Mouse (Mus musculus) spleen, adult 2 months (tissue): ENCODE results near the gene Pdxk. TPM values are rescaled to one million over a fixed set of nuclear protein-coding genes. Genes with fewer than 3 reads are reported as not detected.
A peak's percentile ranks its signal among the peaks of the same experiment; 100 is the strongest.

Experiments
- DNase-seq, 2 experiments: peaks; one replicate each; pipeline versions ENCODE4 v3.0.0 to v3.0.0-alpha.2; 2012 to 2021; ENCODE audit warnings: low spot score in 2 of 2, low read depth in 1 of 2
- H3K27ac ChIP-seq: fragments of 200-500 bp; 2 replicates; pipeline ENCODE4 v1.5.1; 2012; ENCODE audit warnings: low read length, inconsistent platforms; ENCODE audit not compliant: insufficient read depth
- H3K27me3 ChIP-seq: fragments of 200-500 bp; 2 replicates; pipeline ENCODE4 v1.6.1; 2012; ENCODE audit warnings: mild to moderate bottlenecking, moderate library complexity, low read length, inconsistent platforms; ENCODE audit not compliant: control insufficient read depth, insufficient read depth
- H3K36me3 ChIP-seq: fragments of 200-500 bp; 2 replicates; pipeline ENCODE4 v1.6.1; 2012; ENCODE audit warnings: mild to moderate bottlenecking, low read length, inconsistent platforms; ENCODE audit not compliant: control insufficient read depth, insufficient read depth
- H3K4me1 ChIP-seq: fragments of 200-500 bp; 2 replicates; pipeline ENCODE4 v1.6.1; 2011; ENCODE audit warnings: inconsistent platforms; ENCODE audit not compliant: control insufficient read depth, insufficient read depth, insufficient read length
- H3K4me3 ChIP-seq: fragments of 200-500 bp; 2 replicates; pipeline ENCODE4 v1.5.1; 2011; ENCODE audit warnings: mild to moderate bottlenecking, inconsistent platforms; ENCODE audit not compliant: insufficient read depth, insufficient read length; ENCODE audit errors: extremely low read depth
- CTCF ChIP-seq: fragments of 200-500 bp; IDR thresholded peaks from 2 replicates; pipeline ENCODE4 v1.5.1; 2011; ENCODE audit warnings: mild to moderate bottlenecking, inconsistent platforms; ENCODE audit not compliant: insufficient read depth, insufficient read length, insufficient replicate concordance; ENCODE audit errors: extremely low read depth
- POLR2A ChIP-seq: fragments of 200-500 bp; IDR thresholded peaks from 2 replicates; pipeline ENCODE4 v1.6.1; 2011; ENCODE audit warnings: low read depth, low read length, inconsistent platforms
- WGBS: fragments of 180-500 bp; shearing (Covaris S2); methylation state at CpG from one replicate; pipeline ENCODE4 v1.1.7; 2018; 5-methylcytosine and 5-hydroxymethylcytosine counted together
- polyA plus RNA-seq: library from polyadenylated mRNA; depleted of rRNA; stranded (reverse); fragments of >200 nt; gene quantifications from 2 replicates; pipeline ENCODE4 v1.2.3, GENCODE M21; 2012

The Pdxk gene
- polyA plus RNA-seq, 1 experiment, result 13.6 TPM

DNA sequence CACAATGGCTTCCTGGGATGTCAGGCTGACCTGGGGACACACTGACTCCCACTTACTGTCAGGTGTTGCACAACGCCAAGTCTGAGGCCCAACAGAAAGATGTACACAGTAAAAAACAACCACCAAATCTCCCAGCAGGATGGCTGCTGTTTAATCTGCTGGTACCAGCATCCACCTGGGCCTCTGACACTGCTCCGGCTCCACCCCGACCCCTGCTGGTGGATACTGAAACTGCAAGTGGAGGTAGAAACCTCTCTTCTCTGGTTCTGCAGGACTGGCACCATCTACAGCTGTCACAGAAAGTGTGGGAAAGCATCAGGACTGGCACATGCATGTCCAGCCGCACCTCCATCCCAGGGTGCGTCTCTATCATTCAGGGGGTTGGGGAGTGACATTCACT lies 26.7 kb downstream of the Pdxk start:
- TF ChIP-seq POLR2A (no peak), CTCF (peak; percentile 90; the same call in 1 of the 2 replicates)
- Histone ChIP-seq H3K27me3 (no peaks in the 10 kb centered on the region), H3K4me3 (no peak overlapping the region), H3K36me3 (peaks cover 3% of the 10 kb centered on the region; the same call in 1 of the 2 replicates), H3K4me1 (no peaks in the 10 kb centered on the region), H3K27ac (no peak overlapping the region)
- DNase-seq, result peak; percentile 29 to 80
- whole genome bisulfite sequencing, result 20% methylated on average over 5 of the region's 5 CpGs

DNA sequence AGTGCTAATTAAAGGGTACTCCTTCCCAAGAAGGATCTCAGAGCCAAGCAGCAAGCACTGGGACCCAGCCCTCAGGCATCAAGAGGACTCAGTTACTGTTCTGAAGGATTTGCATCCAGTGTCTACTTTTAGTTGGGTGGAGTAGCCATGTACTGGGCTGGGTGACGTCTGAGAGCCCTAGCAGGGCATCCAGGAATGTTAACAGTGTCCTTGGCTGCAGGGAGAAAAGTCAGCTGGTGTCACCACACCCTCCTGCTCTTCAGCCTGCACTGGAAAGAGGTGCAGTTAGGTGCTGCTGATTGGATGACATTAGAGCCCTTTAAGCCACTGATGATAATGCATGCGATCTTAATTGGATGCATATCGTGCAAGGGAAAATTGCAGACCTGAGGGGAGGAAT lies 31.9 kb downstream of the Pdxk start:
- WGBS, result 86% methylated on average over 3 of the region's 3 CpGs
- TF ChIP-seq CTCF (no peak), POLR2A (no peak)
- Histone ChIP-seq H3K27ac (no peak overlapping the region), H3K27me3 (no peaks in the 10 kb centered on the region), H3K36me3 (no peaks in the 10 kb centered on the region), H3K4me3 (no peak overlapping the region), H3K4me1 (no peaks in the 10 kb centered on the region)
- DNase-seq, result no peak

DNA sequence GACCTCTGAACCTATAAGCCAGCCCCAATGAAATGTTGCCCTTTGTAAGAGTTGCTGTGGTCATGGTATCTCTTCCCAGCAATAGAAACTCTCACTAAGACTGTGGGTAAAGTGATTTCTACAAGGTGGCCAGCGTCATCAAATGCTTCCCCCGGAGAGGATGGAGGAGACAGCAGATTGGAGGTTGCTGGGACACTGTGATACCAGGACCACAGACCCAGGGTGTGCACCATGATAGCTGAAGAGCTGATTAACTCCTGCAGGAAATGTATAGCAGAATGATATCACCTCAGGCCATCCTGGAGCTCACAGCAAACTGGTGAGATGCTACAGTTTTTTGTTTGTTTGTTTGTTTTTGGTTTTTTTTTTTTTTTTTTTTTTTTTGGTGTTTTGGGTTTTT lies 35.0 kb downstream of the Pdxk start:
- Histone ChIP-seq H3K27me3 (no peaks in the 10 kb centered on the region), H3K27ac (no peak overlapping the region), H3K4me1 (peaks cover 7% of the 10 kb centered on the region; the same call in 1 of the 2 replicates), H3K4me3 (no peak overlapping the region), H3K36me3 (0 out of 2 replicates have a peak, but pooled peaks cover 1% of the 10 kb centered on the region)
- TF ChIP-seq POLR2A, result no peak
- TF ChIP-seq CTCF, result no peak
- 88% methylated on average over 2 of the region's 2 CpGs for WGBS
- DNase-seq, result no peak

DNA sequence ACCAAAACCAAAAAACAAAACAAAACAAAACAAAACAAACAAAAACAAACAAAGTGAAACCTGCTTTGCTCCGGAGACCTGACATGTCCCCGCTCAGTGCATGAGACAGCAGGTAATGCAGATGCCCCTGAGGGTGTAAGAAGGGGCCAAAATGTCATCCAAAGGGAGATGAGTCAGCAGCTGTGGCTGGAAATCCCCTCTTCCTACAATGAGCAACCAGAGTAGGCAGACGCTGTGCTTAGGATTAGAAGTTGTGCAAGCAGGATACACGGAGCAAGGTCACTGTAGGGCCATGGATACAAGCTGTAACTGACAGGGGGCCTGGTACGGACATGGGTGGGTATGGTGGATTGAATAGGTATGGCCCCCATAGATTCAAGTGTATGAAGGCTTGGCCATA lies 35.6 kb downstream of the Pdxk start:
- Histone ChIP-seq H3K4me1 (peaks cover 7% of the 10 kb centered on the region; the same call in 1 of the 2 replicates), H3K4me3 (no peak overlapping the region), H3K36me3 (0 out of 2 replicates have a peak, but pooled peaks cover 1% of the 10 kb centered on the region), H3K27ac (no peak overlapping the region), H3K27me3 (no peaks in the 10 kb centered on the region)
- no peak for TF ChIP-seq POLR2A
- no peak for TF ChIP-seq CTCF
- WGBS, result 79% methylated on average over 5 of the region's 5 CpGs
- no peak for DNase-seq

DNA sequence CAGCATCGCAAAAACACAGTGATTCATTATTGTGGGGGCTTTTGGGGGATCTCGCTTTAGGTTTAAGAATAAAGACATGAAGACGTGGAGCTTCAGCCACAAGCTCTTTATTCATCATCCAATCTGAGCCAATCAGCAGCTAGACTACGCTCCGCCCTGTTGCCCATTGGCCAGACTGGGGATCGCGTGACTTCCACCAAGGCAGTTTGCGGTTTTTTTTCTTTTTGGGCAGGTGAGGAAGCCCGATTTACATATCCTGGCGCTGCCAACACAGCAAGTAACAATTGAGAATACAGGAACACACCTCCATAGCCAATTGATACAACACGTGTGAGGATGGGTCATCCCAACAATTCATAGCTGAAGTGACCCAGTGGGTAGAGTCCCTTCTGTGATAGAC lies 36.7 kb downstream of the Pdxk start:
- H3K27me3 ChIP-seq, result no peaks in the 10 kb centered on the region
- H3K4me1 ChIP-seq, result peaks cover 7% of the 10 kb centered on the region; the same call in 1 of the 2 replicates
- DNase-seq, result no peak
- WGBS, result 95% methylated on average over 11 of the region's 11 CpGs
- 0 out of 2 replicates have a peak, but pooled peaks cover 1% of the 10 kb centered on the region for H3K36me3 ChIP-seq
- no peak for TF ChIP-seq CTCF
- no peak for TF ChIP-seq POLR2A
- H3K4me3 ChIP-seq, result no peak overlapping the region
- H3K27ac ChIP-seq, result no peak overlapping the region

DNA sequence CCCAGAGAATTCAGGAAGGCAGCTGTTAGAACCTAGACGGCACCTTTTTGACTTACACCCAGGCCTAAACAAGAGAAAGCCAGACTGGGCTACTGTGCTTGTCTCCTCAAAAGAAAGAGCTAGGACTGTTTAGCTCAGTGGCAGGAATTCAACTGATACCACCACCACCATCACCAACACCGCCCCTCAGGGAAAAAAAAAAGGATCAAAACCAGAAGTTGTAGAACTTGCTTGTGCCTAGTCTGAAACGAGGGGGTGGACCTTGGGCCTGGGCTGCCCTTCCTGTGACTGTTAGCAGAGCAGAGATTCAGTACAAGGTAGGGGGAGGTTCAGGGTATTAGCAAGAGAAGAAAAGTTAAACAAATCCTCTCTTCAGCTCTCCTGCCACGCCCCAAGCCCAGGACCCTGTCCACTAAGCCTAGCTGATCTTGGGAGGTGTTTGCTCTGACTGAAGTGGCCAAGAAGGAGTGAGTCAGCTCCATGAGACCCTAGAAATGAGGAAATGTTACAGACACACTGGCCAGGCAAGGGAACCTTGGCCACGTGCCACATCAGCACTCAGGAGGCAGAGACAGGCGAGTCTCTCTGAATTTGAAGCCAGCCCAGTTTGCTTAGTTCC lies 38.5 kb downstream of the Pdxk start:
- peaks cover 7% of the 10 kb centered on the region; the same call in 1 of the 2 replicates for H3K4me1 ChIP-seq
- H3K36me3 ChIP-seq, result 0 out of 2 replicates have a peak, but pooled peaks cover 1% of the 10 kb centered on the region
- WGBS, result 40% methylated on average over 6 of the region's 6 CpGs
- no peak for TF ChIP-seq CTCF
- no peak for TF ChIP-seq POLR2A
- peak in 1 of 2 experiments; percentile 17 for DNase-seq
- H3K4me3 ChIP-seq, result peak overlapping the region; percentile 92
- no peaks in the 10 kb centered on the region for H3K27me3 ChIP-seq
- H3K27ac ChIP-seq, result peak overlapping the region; percentile 70
